Mouse (Mus musculus): Measurements from ENCODE around the gene Farp1.

- TF ChIP-seq POLR2A (IDR thresholded peaks at IDR 0.05; ENCODE audit: insufficient read depth, low read depth, low read length) (no peak), CTCF (IDR thresholded peaks at IDR 0.05) (no peak)
Observed at GRCm38 (mm10) chr14:121215817-121216216, 180.8 kb downstream of the Farp1 start.

Measured in heart, adult 2 months (tissue).